15 mouse cellular contexts compared by ENCODE assay signal in genomic region chr9:71303594-71303993, GRCm38 (mm10).
DNase-seq lines count a peak whose midpoint lies in the region; ATAC-seq and TF ChIP-seq lines count a peak whose summit lies in the region.
"Had no signal": no experiment of that assay in that cellular context is flagged by ENCODE, and none has a peak within 500 bp of the region (broad histone marks: within the 10 kb centered on the region; RNA-seq: fewer than 3 reads in every experiment).

No protein-coding gene starts in this region.

- H3K9me3 ChIP-seq in liver, embryonic 12.5 days (replicated peaks), result no peaks in the 10 kb centered on the region
- H3K9me3 ChIP-seq in ES-E14 (ENCODE audit: control insufficient read depth, insufficient read depth, low read depth, low read length), result no peaks in the 10 kb centered on the region
- no peaks in the 10 kb centered on the region for H3K9me3 ChIP-seq in liver, embryonic 14.5 days (ENCODE audit: control insufficient read depth, low read length)
- H3K9me3 ChIP-seq in limb, embryonic 10.5 days (replicated peaks), result no peaks in the 10 kb centered on the region
- H3K9me3 ChIP-seq: forebrain, embryonic 12.5 days; heart, embryonic 15.5 days; hindbrain, embryonic 13.5 days; lung, embryonic 15.5 days; midbrain, embryonic 10.5 days had no signal

- no peak for ATAC-seq in liver, embryonic 12.5 days
- no peak for ATAC-seq in liver, embryonic 14.5 days (ENCODE audit: insufficient read depth)

- peak; percentile 52 for TF ChIP-seq CTCF in liver, embryonic 14.5 days (IDR thresholded peaks at IDR 0.05; ENCODE audit: low read depth)

- H3K27me3 ChIP-seq in liver, embryonic 12.5 days (replicated peaks), result no peaks in the 10 kb centered on the region
- H3K27me3 ChIP-seq in liver, embryonic 14.5 days (ENCODE audit: control insufficient read depth, insufficient read depth, low read length), result no peaks in the 10 kb centered on the region
- H3K27me3 ChIP-seq in limb, embryonic 10.5 days (ENCODE audit: low read depth, poor library complexity, severe bottlenecking), result peaks cover 17% of the 10 kb centered on the region; the same call in 1 of the 2 replicates
- H3K27me3 ChIP-seq: forebrain, embryonic 12.5 days; heart, embryonic 15.5 days; hindbrain, embryonic 13.5 days; lung, embryonic 15.5 days had no signal

- no peak overlapping the region for H3K9ac ChIP-seq in liver, embryonic 12.5 days
- no peak overlapping the region for H3K9ac ChIP-seq in ES-E14 (ENCODE audit: insufficient read depth, low read depth, low read length, poor library complexity, severe bottlenecking)
- H3K9ac ChIP-seq in liver, embryonic 14.5 days (replicated peaks), result no peak overlapping the region
- H3K9ac ChIP-seq: forebrain, embryonic 12.5 days; heart, embryonic 15.5 days; hindbrain, embryonic 13.5 days; lung, embryonic 15.5 days had no signal

- no peaks in the 10 kb centered on the region for H3K36me3 ChIP-seq in liver, embryonic 12.5 days
- H3K36me3 ChIP-seq in ES-E14 (ENCODE audit: control insufficient read depth, insufficient read depth, low read length, poor library complexity, severe bottlenecking), result no peaks in the 10 kb centered on the region
- no peaks in the 10 kb centered on the region for H3K36me3 ChIP-seq in liver, embryonic 14.5 days (replicated peaks; ENCODE audit: control insufficient read depth, insufficient read depth, low read depth)
- H3K36me3 ChIP-seq in limb, embryonic 10.5 days, result no peaks in the 10 kb centered on the region
- H3K36me3 ChIP-seq: forebrain, embryonic 12.5 days; heart, embryonic 15.5 days; hindbrain, embryonic 13.5 days; lung, embryonic 15.5 days; midbrain, embryonic 10.5 days had no signal

- no peak for TF ChIP-seq EP300 in liver, embryonic 14.5 days (IDR thresholded peaks at IDR 0.05; ENCODE audit: low read depth)

- in situ Hi-C loops in ES-E14 (cut with MboI; ENCODE audit: low sequenced_read_pairs in 2 of 2, unreplicated experiment in 2 of 2), result no loop called here

- H3K4me1 ChIP-seq in liver, embryonic 12.5 days, result no peaks in the 10 kb centered on the region
- no peaks in the 10 kb centered on the region for H3K4me1 ChIP-seq in ES-E14 (ENCODE audit: control insufficient read depth in 2 of 2, insufficient read depth in 2 of 2, low read length in 2 of 2, poor library complexity in 1 of 2)
- no peaks in the 10 kb centered on the region for H3K4me1 ChIP-seq in liver, embryonic 14.5 days (replicated peaks; ENCODE audit: control insufficient read depth in 2 of 2, insufficient read depth in 2 of 2, low read length in 1 of 2)
- peaks cover 20% of the 10 kb centered on the region for H3K4me1 ChIP-seq in limb, embryonic 10.5 days
- H3K4me1 ChIP-seq: forebrain, embryonic 12.5 days; heart, embryonic 15.5 days; hindbrain, embryonic 13.5 days; midbrain, embryonic 10.5 days had no signal

- H3K4me3 ChIP-seq in liver, embryonic 12.5 days, result no peak overlapping the region
- no peak overlapping the region for H3K4me3 ChIP-seq in ES-E14 (ENCODE audit: insufficient read depth in 1 of 2, low read depth in 1 of 2, low read length in 2 of 2, poor library complexity in 1 of 2, severe bottlenecking in 1 of 2)
- H3K4me3 ChIP-seq in liver, embryonic 14.5 days (ENCODE audit: insufficient read depth in 1 of 2, low read depth in 2 of 2, low read length in 2 of 2), result no peak overlapping the region
- no peak overlapping the region for H3K4me3 ChIP-seq in limb, embryonic 10.5 days
- H3K4me3 ChIP-seq: forebrain, embryonic 12.5 days; heart, embryonic 15.5 days; hindbrain, embryonic 13.5 days; lung, embryonic 15.5 days; midbrain, embryonic 10.5 days had no signal

- H3K27ac ChIP-seq in liver, embryonic 12.5 days, result no peak overlapping the region
- no peak overlapping the region for H3K27ac ChIP-seq in ES-E14 (ENCODE audit: insufficient read depth, low read depth, low read length, poor library complexity, severe bottlenecking)
- no peak overlapping the region for H3K27ac ChIP-seq in liver, embryonic 14.5 days
- no peak overlapping the region for H3K27ac ChIP-seq in limb, embryonic 10.5 days
- H3K27ac ChIP-seq: forebrain, embryonic 12.5 days; heart, embryonic 15.5 days; hindbrain, embryonic 13.5 days; lung, embryonic 15.5 days; midbrain, embryonic 10.5 days had no signal

- 31% methylated on average over 2 of the region's 2 CpGs for WGBS in liver, embryonic 12.5 days (ENCODE audit: insufficient replicate concordance)
- WGBS in liver, embryonic 14.5 days (ENCODE audit: insufficient replicate concordance), result 39% methylated on average over 2 of the region's 2 CpGs
- WGBS in limb, embryonic 10.5 days, result 54% methylated on average over 2 of the region's 2 CpGs

- H3K4me2 ChIP-seq in liver, embryonic 12.5 days, result no peak overlapping the region
- H3K4me2 ChIP-seq in liver, embryonic 14.5 days (ENCODE audit: low read depth), result no peak overlapping the region
- H3K4me2 ChIP-seq: forebrain, embryonic 12.5 days; heart, embryonic 15.5 days; hindbrain, embryonic 13.5 days; lung, embryonic 15.5 days had no signal

- DNase-seq in liver (peak; percentile 22), ES-E14 (ENCODE audit: low read depth, low spot score) (peak; percentile 31)
- peak; percentile 26 to 32 for DNase-seq in B cell, adult 2 months
- no peak for DNase-seq in liver, embryonic 14.5 days (ENCODE audit: low read depth in 3 of 3, low spot score in 3 of 3)
- DNase-seq in limb, embryonic 10.5 days (ENCODE audit: low spot score), result no peak
- no peak for DNase-seq in urinary bladder, postnatal 10 days (ENCODE audit: low spot score)
- DNase-seq: cerebellum, postnatal 36 days; gastrocnemius, postnatal 10 days; left cerebral cortex, postnatal 4 days had no signal

TF ChIP-seq in ES-E14, 5 proteins besides CTCF, POLR2A, EP300 and RAD21:
- TF ChIP-seq CHD2 (IDR thresholded peaks at IDR 0.05; ENCODE audit: low read depth, low read length), result no peak

Comparison
In these comparisons a context has a peak if more than half of its experiments do, and no peak if none do; other contexts are left out.
1. DNase-seq: peak in liver (single experiment), B cell, adult 2 months (2 of 2) and ES-E14 (single experiment); none in liver, embryonic 14.5 days (0 of 3), limb, embryonic 10.5 days (single experiment) and urinary bladder, postnatal 10 days (single experiment).